Mouse (Mus musculus): ENCODE measurements around the gene Zfp385a. TPM values are rescaled to one million over a fixed set of nuclear protein-coding genes. Genes with fewer than 3 reads are reported as not detected.

Gene Zfp385a
- polyA plus RNA-seq, 1 experiment from 2014 or later, result 19.7 TPM

GRCm38 (mm10) chr15:103304616-103304969 lies 35.3 kb downstream of the Zfp385a start:
- DNase-seq (ENCODE audit: low spot score) (no peak), ATAC-seq (ENCODE audit: low FRiP score) (peak; percentile 2; the same call in 1 of the 2 replicates)
- peaks cover 43% of the 10 kb centered on the region for H3K4me1 ChIP-seq (replicated peaks; ENCODE audit: control insufficient read depth, insufficient read depth, low read length)
- no peaks in the 10 kb centered on the region for H3K9me3 ChIP-seq (ENCODE audit: control insufficient read depth, low read length)
- H3K27me3 ChIP-seq (ENCODE audit: control insufficient read depth, insufficient read depth, low read length), result no peaks in the 10 kb centered on the region
- peak overlapping the region; percentile 74 for H3K4me2 ChIP-seq (replicated peaks; ENCODE audit: low read depth, low read length)
- 2% methylated on average over 9 of the region's 9 CpGs for WGBS
- H3K36me3 ChIP-seq (ENCODE audit: control insufficient read depth, insufficient read depth, low read length), result no peaks in the 10 kb centered on the region
- H3K27ac ChIP-seq (ENCODE audit: low read depth, low read length), result peak overlapping the region; percentile 97
- peak overlapping the region; percentile 78 for H3K9ac ChIP-seq (ENCODE audit: low read depth, low read length)
- peak overlapping the region; percentile 34 for H3K4me3 ChIP-seq (ENCODE audit: low read depth, low read length)

- no peaks in the 10 kb centered on the region for H3K27me3 ChIP-seq (ENCODE audit: control insufficient read depth, insufficient read depth, low read length)
- ATAC-seq (ENCODE audit: low FRiP score) (no peak), DNase-seq (ENCODE audit: low spot score) (no peak)
- H3K4me3 ChIP-seq (ENCODE audit: low read depth, low read length), result peak overlapping the region; percentile 34
- WGBS, result 5% methylated on average over 8 of the region's 8 CpGs
- peak overlapping the region; percentile 78 for H3K9ac ChIP-seq (ENCODE audit: low read depth, low read length)
- H3K27ac ChIP-seq (ENCODE audit: low read depth, low read length), result peak overlapping the region; percentile 97
- peaks cover 47% of the 10 kb centered on the region for H3K4me1 ChIP-seq (replicated peaks; ENCODE audit: control insufficient read depth, insufficient read depth, low read length)
- H3K36me3 ChIP-seq (ENCODE audit: control insufficient read depth, insufficient read depth, low read length), result no peaks in the 10 kb centered on the region
- H3K9me3 ChIP-seq (ENCODE audit: control insufficient read depth, low read length), result no peaks in the 10 kb centered on the region
- peak overlapping the region; percentile 74 for H3K4me2 ChIP-seq (replicated peaks; ENCODE audit: low read depth, low read length)
Measured at GRCm38 (mm10) chr15:103303916-103304615, 35.8 kb downstream of the Zfp385a start.

DNA sequence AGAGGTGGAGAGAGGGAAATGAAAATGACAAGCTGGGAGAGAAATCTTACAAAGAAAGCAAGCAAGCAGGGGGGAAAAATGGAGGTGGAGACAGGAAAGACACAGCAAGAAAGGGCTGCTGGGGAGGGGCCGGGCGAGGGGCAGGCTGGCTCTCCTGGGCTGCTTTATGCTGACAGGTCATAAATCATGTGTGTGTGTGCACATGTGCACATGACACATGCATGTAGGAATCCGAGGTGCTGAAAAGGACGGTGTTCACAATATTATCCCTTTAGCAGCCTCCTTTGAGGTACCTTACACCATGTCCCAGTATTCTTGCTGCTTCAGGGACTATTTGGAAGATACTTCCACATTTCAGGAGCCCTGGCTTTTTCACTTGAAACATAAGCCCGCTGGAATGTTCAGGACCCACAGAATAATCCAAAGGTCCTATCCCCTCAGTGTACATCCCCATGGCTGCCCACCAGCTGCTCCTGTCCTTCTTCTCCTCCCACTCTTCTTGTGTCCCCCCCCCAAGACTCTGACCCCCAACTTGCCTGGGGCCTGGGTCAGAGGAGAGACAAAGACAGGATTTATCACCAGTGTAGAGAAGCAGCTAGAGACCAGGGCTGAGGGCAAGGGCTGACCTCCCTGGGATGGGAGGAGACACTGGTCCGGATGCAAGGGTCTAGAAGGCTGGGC lies 37.4 kb downstream of the Zfp385a start:
- H3K4me3 ChIP-seq (ENCODE audit: low read depth, low read length), result no peak overlapping the region
- DNase-seq (ENCODE audit: low spot score) (peak; percentile 62), ATAC-seq (ENCODE audit: low FRiP score) (no peak)
- H3K36me3 ChIP-seq (ENCODE audit: control insufficient read depth, insufficient read depth, low read length), result no peaks in the 10 kb centered on the region
- H3K27me3 ChIP-seq (ENCODE audit: control insufficient read depth, insufficient read depth, low read length), result no peaks in the 10 kb centered on the region
- H3K27ac ChIP-seq (ENCODE audit: low read depth, low read length), result peak overlapping the region; percentile 97
- 11% methylated on average over 6 of the region's 6 CpGs for WGBS
- H3K4me2 ChIP-seq (replicated peaks; ENCODE audit: low read depth, low read length), result peak overlapping the region; percentile 12; the same call in 1 of the 2 replicates
- no peaks in the 10 kb centered on the region for H3K9me3 ChIP-seq (ENCODE audit: control insufficient read depth, low read length)
- H3K9ac ChIP-seq (ENCODE audit: low read depth, low read length), result peak overlapping the region; percentile 46
- peaks cover 60% of the 10 kb centered on the region for H3K4me1 ChIP-seq (replicated peaks; ENCODE audit: control insufficient read depth, insufficient read depth, low read length)

DNA sequence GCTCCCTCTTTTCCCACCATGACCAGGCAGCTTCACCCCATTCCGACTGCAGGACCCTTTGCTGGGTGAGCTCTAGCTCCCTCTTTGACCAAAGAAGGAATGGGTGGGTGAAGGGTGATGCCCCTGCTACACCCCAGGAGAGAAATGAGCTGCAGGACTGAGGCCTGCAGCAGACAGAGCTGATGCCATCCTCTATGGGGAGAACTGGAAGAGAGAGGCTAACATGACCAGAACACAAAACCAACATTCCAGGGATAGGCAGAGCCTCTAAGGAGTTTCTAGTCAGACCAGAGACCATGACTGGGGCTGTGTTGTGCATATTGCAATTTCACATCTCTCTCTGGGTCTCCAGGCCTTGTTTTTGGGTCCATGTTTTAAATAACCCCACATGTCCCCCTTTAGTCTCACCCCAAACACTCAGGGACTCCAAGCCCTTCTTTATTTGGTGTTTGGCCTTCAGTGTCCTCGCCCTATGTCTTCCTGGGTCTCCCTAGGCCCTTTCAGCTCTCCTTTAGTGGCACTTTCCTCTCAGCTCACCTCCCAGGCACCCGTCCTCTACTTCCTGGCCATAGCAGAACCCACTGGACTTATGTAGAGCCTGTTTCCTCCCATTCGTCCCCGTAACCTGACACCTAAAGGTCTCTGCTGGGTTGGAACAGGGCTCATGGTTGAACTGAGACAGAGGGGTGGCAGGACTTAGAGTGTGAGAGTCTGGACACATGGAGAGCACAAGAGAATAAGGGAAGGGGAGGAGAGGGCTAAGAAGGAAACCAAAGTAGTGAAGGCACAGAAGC lies 38.1 kb downstream of the Zfp385a start:
- H3K9me3 ChIP-seq (ENCODE audit: control insufficient read depth, low read length), result no peaks in the 10 kb centered on the region
- 24% methylated on average over 5 of the region's 5 CpGs for WGBS
- H3K4me3 ChIP-seq (ENCODE audit: low read depth, low read length), result no peak overlapping the region
- H3K9ac ChIP-seq (ENCODE audit: low read depth, low read length), result peak overlapping the region; percentile 46
- DNase-seq (ENCODE audit: low spot score) (no peak), ATAC-seq (ENCODE audit: low FRiP score) (no peak)
- 0 out of 2 replicates have a peak overlapping the region, but pooled peaks have one; percentile 15 for H3K4me2 ChIP-seq (replicated peaks; ENCODE audit: low read depth, low read length)
- no peaks in the 10 kb centered on the region for H3K36me3 ChIP-seq (ENCODE audit: control insufficient read depth, insufficient read depth, low read length)
- no peaks in the 10 kb centered on the region for H3K27me3 ChIP-seq (ENCODE audit: control insufficient read depth, insufficient read depth, low read length)
- peaks cover 65% of the 10 kb centered on the region for H3K4me1 ChIP-seq (replicated peaks; ENCODE audit: control insufficient read depth, insufficient read depth, low read length)
- H3K27ac ChIP-seq (ENCODE audit: low read depth, low read length), result peak overlapping the region; percentile 97

- Histone ChIP-seq H3K27me3 (ENCODE audit: control insufficient read depth, insufficient read depth, low read length) (no peaks in the 10 kb centered on the region), H3K36me3 (ENCODE audit: control insufficient read depth, insufficient read depth, low read length) (no peaks in the 10 kb centered on the region), H3K4me1 (replicated peaks; ENCODE audit: control insufficient read depth, insufficient read depth, low read length) (peaks cover 65% of the 10 kb centered on the region), H3K27ac (ENCODE audit: low read depth, low read length) (peak overlapping the region; percentile 97), H3K9me3 (ENCODE audit: control insufficient read depth, low read length) (no peaks in the 10 kb centered on the region), H3K4me2 (replicated peaks; ENCODE audit: low read depth, low read length) (no peak overlapping the region), H3K4me3 (ENCODE audit: low read depth, low read length) (no peak overlapping the region), H3K9ac (ENCODE audit: low read depth, low read length) (no peak overlapping the region; the same call in 1 of the 2 replicates)
- 16% methylated on average over 2 of the region's 2 CpGs for WGBS
- ATAC-seq (ENCODE audit: low FRiP score) (no peak), DNase-seq (ENCODE audit: low spot score) (peak; percentile 60)
Measured at GRCm38 (mm10) chr15:103301046-103301445, 38.8 kb downstream of the Zfp385a start.

DNA sequence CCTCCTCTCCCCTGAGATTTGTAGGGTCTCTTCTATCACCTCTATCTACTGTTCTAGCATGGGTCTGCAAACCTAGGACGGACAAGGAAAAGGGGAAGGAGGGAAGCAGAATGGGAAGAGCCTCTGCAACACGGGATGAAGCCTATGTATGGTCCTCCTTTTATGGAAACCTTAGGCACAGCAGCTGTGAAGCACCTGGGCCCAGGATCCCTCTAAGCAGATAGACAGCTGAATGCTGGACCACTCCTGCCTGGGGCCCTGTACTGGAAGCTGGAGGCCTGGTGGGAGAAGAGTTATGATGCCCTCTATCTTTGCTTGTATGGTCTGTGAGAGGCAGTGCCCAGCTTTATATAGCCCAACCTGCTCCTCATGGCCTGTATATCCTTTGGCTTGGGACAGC lies 39.3 kb downstream of the Zfp385a start:
- no peaks in the 10 kb centered on the region for H3K27me3 ChIP-seq (ENCODE audit: control insufficient read depth, insufficient read depth, low read length)
- H3K4me3 ChIP-seq (ENCODE audit: low read depth, low read length), result no peak overlapping the region
- peak overlapping the region; percentile 97 for H3K27ac ChIP-seq (ENCODE audit: low read depth, low read length)
- 0% methylated on average over 2 of the region's 2 CpGs for WGBS
- H3K4me1 ChIP-seq (replicated peaks; ENCODE audit: control insufficient read depth, insufficient read depth, low read length), result peaks cover 64% of the 10 kb centered on the region
- no peaks in the 10 kb centered on the region for H3K9me3 ChIP-seq (ENCODE audit: control insufficient read depth, low read length)
- H3K4me2 ChIP-seq (replicated peaks; ENCODE audit: low read depth, low read length), result peak overlapping the region; percentile 37; the same call in 1 of the 2 replicates
- DNase-seq (ENCODE audit: low spot score), result peak; percentile 61
- peak overlapping the region; percentile 54 for H3K9ac ChIP-seq (ENCODE audit: low read depth, low read length)
- peak; percentile 4; the same call in 1 of the 2 replicates for ATAC-seq (ENCODE audit: low FRiP score)
- no peaks in the 10 kb centered on the region for H3K36me3 ChIP-seq (ENCODE audit: control insufficient read depth, insufficient read depth, low read length)

DNA sequence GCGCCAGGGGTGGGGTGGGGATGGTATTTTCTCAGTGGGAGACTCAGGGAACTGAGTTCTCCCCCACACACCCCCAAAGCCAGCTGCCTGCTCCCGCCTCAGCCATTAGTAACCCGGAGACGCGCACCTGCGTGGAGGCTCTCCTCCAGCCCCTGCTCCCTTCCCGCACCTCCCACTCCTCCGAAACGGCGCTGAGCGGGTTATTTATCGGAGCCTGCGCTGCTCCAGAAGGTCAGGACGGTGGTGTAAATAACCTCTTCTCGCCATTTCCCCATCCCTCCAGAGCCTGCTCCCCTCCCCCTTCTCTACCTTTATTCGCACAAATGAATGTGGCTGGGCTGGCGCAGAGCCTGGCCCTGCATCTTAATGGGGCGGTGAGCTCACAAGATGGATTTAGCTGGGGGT lies 39.8 kb downstream of the Zfp385a start:
- peak overlapping the region; percentile 2 for H3K4me3 ChIP-seq (ENCODE audit: low read depth, low read length)
- no peaks in the 10 kb centered on the region for H3K36me3 ChIP-seq (ENCODE audit: control insufficient read depth, insufficient read depth, low read length)
- peak overlapping the region; percentile 37 for H3K4me2 ChIP-seq (replicated peaks; ENCODE audit: low read depth, low read length)
- H3K4me1 ChIP-seq (replicated peaks; ENCODE audit: control insufficient read depth, insufficient read depth, low read length), result peaks cover 65% of the 10 kb centered on the region
- ATAC-seq (ENCODE audit: low FRiP score), result peak; percentile 67
- H3K9me3 ChIP-seq (ENCODE audit: control insufficient read depth, low read length), result no peaks in the 10 kb centered on the region
- peak overlapping the region; percentile 97 for H3K27ac ChIP-seq (ENCODE audit: low read depth, low read length)
- DNase-seq (ENCODE audit: low spot score), result peak; percentile 80
- 2% methylated on average over 18 of the region's 18 CpGs for WGBS
- H3K27me3 ChIP-seq (ENCODE audit: control insufficient read depth, insufficient read depth, low read length), result no peaks in the 10 kb centered on the region
- peak overlapping the region; percentile 54 for H3K9ac ChIP-seq (ENCODE audit: low read depth, low read length)

- peaks cover 65% of the 10 kb centered on the region for H3K4me1 ChIP-seq (replicated peaks; ENCODE audit: control insufficient read depth, insufficient read depth, low read length)
- ATAC-seq (ENCODE audit: low FRiP score) (0 out of 2 replicates have a peak, but pooled peaks have one; percentile 2), DNase-seq (ENCODE audit: low spot score) (no peak)
- H3K9ac ChIP-seq (ENCODE audit: low read depth, low read length), result peak overlapping the region; percentile 54
- no peaks in the 10 kb centered on the region for H3K27me3 ChIP-seq (ENCODE audit: control insufficient read depth, insufficient read depth, low read length)
- H3K9me3 ChIP-seq (ENCODE audit: control insufficient read depth, low read length), result no peaks in the 10 kb centered on the region
- WGBS, result 42% methylated on average over 8 of the region's 8 CpGs
- no peaks in the 10 kb centered on the region for H3K36me3 ChIP-seq (ENCODE audit: control insufficient read depth, insufficient read depth, low read length)
- peak overlapping the region; percentile 2 for H3K4me3 ChIP-seq (ENCODE audit: low read depth, low read length)
- peak overlapping the region; percentile 37 for H3K4me2 ChIP-seq (replicated peaks; ENCODE audit: low read depth, low read length)
- H3K27ac ChIP-seq (ENCODE audit: low read depth, low read length), result peak overlapping the region; percentile 97
Measured at GRCm38 (mm10) chr15:103299644-103300043, 40.2 kb downstream of the Zfp385a start.

All from hindbrain, embryonic 11.5 days (tissue).